Mouse (Mus musculus) stomach, postnatal 0 days (tissue): Measurements from ENCODE around the gene Rffl. TPM values are rescaled to one million over a fixed set of nuclear protein-coding genes. Genes with fewer than 3 reads are reported as not detected.

Experiments used
- ATAC-seq: fragments of 200-750 bp; cut with Nextera tagmentation; 2 replicates; pipeline ENCODE4 v1.8.0; 2017; ENCODE audit not compliant: low FRiP score, low TSS enrichment
- DNase-seq: peaks from one replicate; pipeline ENCODE4 v3.0.0-alpha.2; 2016; ENCODE audit warnings: low spot score
- H3K27ac ChIP-seq: fragments of 300-500 bp; sonication (generic); replicated peaks from 2 replicates; pipeline ENCODE4 v1.5.1; 2014; ENCODE audit warnings: mild to moderate bottlenecking, control low read depth
- H3K27me3 ChIP-seq: fragments of 300-500 bp; sonication (generic); 2 replicates; pipeline ENCODE4 v1.6.1; 2014; ENCODE audit warnings: low read length; ENCODE audit not compliant: control insufficient read depth, insufficient read depth
- H3K36me3 ChIP-seq: fragments of 300-500 bp; sonication (generic); 2 replicates; pipeline ENCODE4 v1.6.1; 2014; ENCODE audit warnings: low read length, mixed read lengths; ENCODE audit not compliant: control insufficient read depth, insufficient read depth
- H3K4me1 ChIP-seq: fragments of 300-500 bp; sonication (generic); replicated peaks from 2 replicates; pipeline ENCODE4 v1.6.1; 2014; ENCODE audit warnings: antibody characterized with exemption; ENCODE audit not compliant: control insufficient read depth, insufficient read depth
- H3K4me2 ChIP-seq: fragments of 300-500 bp; sonication (generic); replicated peaks from 2 replicates; pipeline ENCODE4 v1.6.1; 2014; ENCODE audit warnings: low read depth, mild to moderate bottlenecking, control low read depth, moderate library complexity
- H3K4me3 ChIP-seq: fragments of 300-500 bp; sonication (generic); 2 replicates; pipeline ENCODE4 v1.5.1; 2014; ENCODE audit warnings: low read depth, low read length, control low read depth
- H3K9ac ChIP-seq: fragments of 300-500 bp; sonication (generic); 2 replicates; pipeline ENCODE4 v1.6.1; 2014; ENCODE audit warnings: mild to moderate bottlenecking, low read length, control low read depth, mixed read lengths
- H3K9me3 ChIP-seq: fragments of 300-500 bp; sonication (generic); 2 replicates; pipeline ENCODE4 v1.6.1; 2016; ENCODE audit warnings: low read length; ENCODE audit not compliant: control insufficient read depth
- CTCF ChIP-seq: IDR thresholded peaks from 2 replicates; pipeline ENCODE4 v1.5.1; 2016; ENCODE audit warnings: antibody characterized with exemption, low read depth, mild to moderate bottlenecking, moderate library complexity
- EP300 ChIP-seq: optimal IDR thresholded peaks from 2 replicates; pipeline ENCODE3; 2016; ENCODE audit warnings: antibody characterized with exemption
- WGBS: fragments of 180-500 bp; shearing (Covaris S2); extraction: QIAGEN DNeasy Blood & Tissue Kit; methylation state at CpG from one replicate; pipeline ENCODE4 v1.1.7; 2014; 5-methylcytosine and 5-hydroxymethylcytosine counted together
- polyA plus RNA-seq: library from polyadenylated mRNA; unstranded; fragments of >200 nt; fragmentation: Nextera tagmentation; extraction: Ambion mirVana; gene quantifications from 2 replicates; pipeline ENCODE4 v1.2.1, GENCODE M21; 2015

Rffl gene
- polyA plus RNA-seq, 1 experiment from 2014 or later, result 16.4 TPM

GRCm38 (mm10) chr11:82846938-82847337, 24.1 kb downstream of the Rffl start:
- WGBS, result 73% methylated on average over 3 of the region's 3 CpGs
- no peak overlapping the region for H3K4me3 ChIP-seq
- H3K27me3 ChIP-seq, result no peaks in the 10 kb centered on the region
- no peaks in the 10 kb centered on the region for H3K36me3 ChIP-seq
- no peak overlapping the region for H3K9ac ChIP-seq
- no peak for TF ChIP-seq EP300
- H3K27ac ChIP-seq, result peak overlapping the region; percentile 20; the same call in 1 of the 2 replicates
- no peak for ATAC-seq
- no peak overlapping the region for H3K4me2 ChIP-seq
- H3K9me3 ChIP-seq, result no peaks in the 10 kb centered on the region
- no peak for DNase-seq
- H3K4me1 ChIP-seq, result no peaks in the 10 kb centered on the region; the same call in 1 of the 2 replicates

- TF ChIP-seq CTCF (no peak), EP300 (no peak)
- Histone ChIP-seq H3K9ac (peak overlapping the region; percentile 14; the same call in 1 of the 2 replicates), H3K36me3 (no peaks in the 10 kb centered on the region), H3K27me3 (no peaks in the 10 kb centered on the region), H3K9me3 (no peaks in the 10 kb centered on the region), H3K4me1 (peaks cover 2% of the 10 kb centered on the region), H3K4me2 (peak overlapping the region; percentile 27), H3K27ac (peak overlapping the region; percentile 84), H3K4me3 (0 out of 2 replicates have a peak overlapping the region, but pooled peaks have one; percentile 4)
- WGBS, result 18% methylated on average over 4 of the region's 4 CpGs
- ATAC-seq (peak; percentile 40), DNase-seq (no peak)
These were observed 25.0 kb downstream of the Rffl start for GRCm38 (mm10) chr11:82846079-82846436.

- ATAC-seq (peak; percentile 92), DNase-seq (peak; percentile 87)
- TF ChIP-seq CTCF (peak; percentile 68), EP300 (no peak)
- Histone ChIP-seq H3K27ac (peak overlapping the region; percentile 84), H3K27me3 (no peaks in the 10 kb centered on the region), H3K9ac (peak overlapping the region; percentile 14), H3K4me2 (peak overlapping the region; percentile 27), H3K4me3 (0 out of 2 replicates have a peak overlapping the region, but pooled peaks have one; percentile 4), H3K36me3 (no peaks in the 10 kb centered on the region), H3K9me3 (no peaks in the 10 kb centered on the region), H3K4me1 (peaks cover 2% of the 10 kb centered on the region)
- 26% methylated on average over 16 of the region's 16 CpGs for WGBS
These were observed 25.5 kb downstream of the Rffl start for GRCm38 (mm10) chr11:82845415-82846078.

- ATAC-seq (no peak), DNase-seq (peak; percentile 40)
- Histone ChIP-seq H3K4me1 (peaks cover 2% of the 10 kb centered on the region), H3K4me2 (peak overlapping the region; percentile 27), H3K27ac (peak overlapping the region; percentile 84; the same call in 1 of the 2 replicates), H3K9me3 (no peaks in the 10 kb centered on the region), H3K4me3 (no peak overlapping the region), H3K9ac (peak overlapping the region; percentile 14; the same call in 1 of the 2 replicates), H3K27me3 (no peaks in the 10 kb centered on the region), H3K36me3 (no peaks in the 10 kb centered on the region)
- WGBS, result 65% methylated on average over 11 of the region's 11 CpGs
- TF ChIP-seq CTCF (no peak), EP300 (no peak)
These were observed 26.1 kb downstream of the Rffl start for GRCm38 (mm10) chr11:82844771-82845414.

- no peaks in the 10 kb centered on the region for H3K27me3 ChIP-seq
- peaks cover 2% of the 10 kb centered on the region; the same call in 1 of the 2 replicates for H3K4me1 ChIP-seq
- H3K36me3 ChIP-seq, result no peaks in the 10 kb centered on the region
- H3K9me3 ChIP-seq, result no peaks in the 10 kb centered on the region
- no peak overlapping the region for H3K9ac ChIP-seq
- no peak overlapping the region for H3K27ac ChIP-seq
- ATAC-seq (no peak), DNase-seq (no peak)
- 48% methylated on average over 5 of the region's 5 CpGs for WGBS
- H3K4me2 ChIP-seq, result no peak overlapping the region
- no peak overlapping the region for H3K4me3 ChIP-seq
- no peak for TF ChIP-seq CTCF
- TF ChIP-seq EP300, result no peak
These were observed 32.5 kb downstream of the Rffl start for GRCm38 (mm10) chr11:82838511-82838910.

GRCm38 (mm10) chr11:82837848-82838247, 33.2 kb downstream of the Rffl start:
- DNase-seq (no peak), ATAC-seq (no peak)
- Histone ChIP-seq H3K4me3 (no peak overlapping the region), H3K9me3 (no peaks in the 10 kb centered on the region), H3K4me1 (peaks cover 2% of the 10 kb centered on the region; the same call in 1 of the 2 replicates), H3K4me2 (no peak overlapping the region), H3K9ac (no peak overlapping the region), H3K27ac (no peak overlapping the region), H3K27me3 (no peaks in the 10 kb centered on the region), H3K36me3 (no peaks in the 10 kb centered on the region)
- TF ChIP-seq EP300, result no peak
- no peak for TF ChIP-seq CTCF
- WGBS, result 58% methylated on average over 7 of the region's 7 CpGs
